Mouse (Mus musculus) ES-E14 (cell line): Measurements from ENCODE around the gene Pcsk7.

ENCODE experiments used
- CHD2 ChIP-seq: IDR thresholded peaks from 2 replicates; pipeline ENCODE4 v1.6.1; 2014; ENCODE audit warnings: mild to moderate bottlenecking, low read depth, low read length, inconsistent platforms
- HCFC1 ChIP-seq: IDR thresholded peaks from 2 replicates; pipeline ENCODE4 v1.6.1; 2012; ENCODE audit warnings: low read length, inconsistent platforms, borderline replicate concordance; ENCODE audit not compliant: insufficient read depth
- MAFK ChIP-seq: IDR thresholded peaks from 2 replicates; pipeline ENCODE4 v1.6.1; 2014; ENCODE audit warnings: mild to moderate bottlenecking, low read depth, low read length, inconsistent platforms; ENCODE audit not compliant: insufficient read depth
- ZC3H11A ChIP-seq: IDR thresholded peaks from 2 replicates; pipeline ENCODE4 v1.6.1; 2012; ENCODE audit warnings: low read depth, mild to moderate bottlenecking, inconsistent platforms, low read length, borderline replicate concordance
- ZNF384 ChIP-seq: IDR thresholded peaks from 2 replicates; pipeline ENCODE4 v1.6.1; 2012; ENCODE audit warnings: low read depth, low read length, inconsistent platforms

DNA sequence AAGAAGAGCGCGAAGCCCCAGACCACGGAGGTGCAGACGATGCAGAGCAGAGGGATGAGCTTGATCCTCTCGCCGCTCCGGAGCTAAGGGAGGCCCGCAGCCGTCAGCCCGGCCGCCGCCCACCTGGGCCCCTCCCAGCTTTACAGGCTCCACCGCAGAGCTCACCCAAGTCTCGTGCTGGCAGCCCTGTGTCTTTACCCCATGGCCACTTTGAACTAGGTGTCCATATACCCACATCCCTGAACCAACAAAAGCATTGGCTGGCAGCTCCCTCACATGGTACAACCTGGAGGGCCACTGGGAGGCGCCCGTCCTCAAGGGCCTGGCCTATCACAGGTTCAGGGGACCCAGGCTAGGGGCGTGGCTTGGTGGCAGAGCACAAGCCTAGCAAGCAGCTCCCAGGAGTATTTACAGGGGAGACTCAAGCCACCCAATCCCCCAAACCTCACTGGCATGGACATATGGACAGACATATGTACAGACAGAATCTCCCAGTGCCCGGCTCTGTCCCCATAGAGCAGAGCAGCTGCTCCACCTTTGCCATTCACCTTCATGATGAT is 35.1 kb downstream of the Pcsk7 start:
- no peak for TF ChIP-seq ZNF384
- TF ChIP-seq HCFC1 = no peak
- TF ChIP-seq CHD2 = no peak
- TF ChIP-seq ZC3H11A = no peak
- TF ChIP-seq MAFK = no peak
